Mouse (Mus musculus) mesoderm, embryonic 11.5 days (tissue): ENCODE measurements around the gene Wrap53.
"Not testable (repeated sequence)": the region's sequence is repeated elsewhere in the genome, so short reads cannot be mapped to it uniquely, and the experiment has no call there.

ENCODE experiments used
- DNase-seq: peaks from one replicate; pipeline ENCODE4 v3.0.0-alpha.2; 2012; ENCODE audit warnings: low read depth, low spot score

Wrap53 gene

DNA sequence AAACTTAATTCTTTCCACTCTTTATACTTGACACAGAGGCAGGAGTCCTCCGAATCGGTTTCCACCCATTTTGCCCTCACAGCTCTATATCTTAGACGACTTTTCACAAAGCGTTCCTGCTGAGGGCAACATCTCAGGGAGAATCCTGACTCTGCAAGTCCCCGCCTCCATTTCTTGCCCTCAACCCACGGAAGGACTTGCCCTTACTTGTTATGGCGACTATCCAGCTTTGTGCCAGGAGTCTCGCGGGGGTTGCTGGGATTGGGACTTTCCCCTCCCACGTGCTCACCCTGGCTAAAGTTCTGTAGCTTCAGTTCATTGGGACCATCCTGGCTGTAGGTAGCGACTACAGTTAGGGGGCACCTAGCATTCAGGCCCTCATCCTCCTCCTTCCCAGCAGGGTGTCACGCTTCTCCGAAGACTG is at the start of gene Wrap53, which contains the start of gene Trp53:
Wrap53 (minus strand) TSS at position 165 of the 424 bp plus-strand sequence.
Trp53 (plus strand) TSS at position 269 of the 424 bp plus-strand sequence.
- DNase-seq, result peak; percentile 95

DNA sequence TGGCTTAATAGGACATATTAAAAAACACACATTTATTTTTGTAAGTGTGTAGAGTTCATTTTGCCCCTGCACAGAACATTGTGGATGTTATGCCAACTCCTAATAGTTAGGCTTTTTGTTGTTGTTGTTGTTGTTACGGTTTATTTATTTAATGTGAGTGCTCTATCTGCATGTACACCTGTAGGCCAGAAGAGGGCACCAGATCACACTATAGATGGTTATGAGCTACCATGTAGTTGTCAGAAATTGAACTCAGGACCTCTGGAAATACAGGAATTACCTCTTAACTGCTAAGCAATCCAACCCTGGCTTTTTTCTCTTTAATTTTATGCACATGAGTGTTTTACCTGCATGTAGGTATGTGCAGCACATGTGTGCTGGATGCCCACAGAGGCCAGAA is 49.7 kb upstream of the Wrap53 start:
- no peak for DNase-seq

DNA sequence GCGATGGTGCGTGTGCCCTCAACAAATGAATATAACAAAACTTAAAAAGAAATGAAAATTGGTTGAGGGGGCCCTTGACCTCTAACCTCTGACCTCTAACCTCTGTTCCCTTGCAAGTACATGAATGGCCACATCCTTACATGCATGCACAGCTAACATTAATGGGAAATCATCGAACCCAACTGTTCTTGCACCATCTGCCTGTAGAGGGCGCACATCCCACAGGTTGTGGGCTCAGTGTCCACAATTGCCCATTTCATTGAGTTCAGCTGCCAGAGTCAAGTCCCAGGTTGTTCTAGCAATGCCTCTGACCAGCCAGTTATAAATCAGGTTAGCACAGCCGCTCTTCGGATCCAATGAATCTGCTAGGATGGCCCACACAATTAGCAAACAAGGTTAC is 48.2 kb upstream of the Wrap53 start:
- DNase-seq, result peak; percentile 92

DNA sequence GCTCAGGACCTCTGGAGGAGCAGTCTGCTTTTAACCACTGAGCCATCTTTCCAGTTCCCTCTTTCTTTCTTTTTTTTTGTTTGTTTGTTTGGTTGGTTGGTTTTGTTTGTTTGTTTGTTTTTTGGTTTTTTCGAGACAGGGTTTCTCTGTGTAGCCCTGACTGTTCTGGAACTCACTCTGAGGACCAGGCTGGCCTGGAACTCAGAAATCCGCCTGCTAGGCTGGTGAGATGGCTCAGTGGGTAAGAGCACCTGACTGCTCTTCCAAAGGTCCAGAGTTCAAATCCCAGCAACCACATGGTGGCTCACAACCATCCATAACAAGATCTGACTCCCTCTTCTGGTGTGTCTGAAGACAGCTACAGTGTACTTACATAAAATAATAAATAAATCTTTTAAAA is 44.3 kb upstream of the Wrap53 start:
- not testable (repeated sequence) for DNase-seq

DNA sequence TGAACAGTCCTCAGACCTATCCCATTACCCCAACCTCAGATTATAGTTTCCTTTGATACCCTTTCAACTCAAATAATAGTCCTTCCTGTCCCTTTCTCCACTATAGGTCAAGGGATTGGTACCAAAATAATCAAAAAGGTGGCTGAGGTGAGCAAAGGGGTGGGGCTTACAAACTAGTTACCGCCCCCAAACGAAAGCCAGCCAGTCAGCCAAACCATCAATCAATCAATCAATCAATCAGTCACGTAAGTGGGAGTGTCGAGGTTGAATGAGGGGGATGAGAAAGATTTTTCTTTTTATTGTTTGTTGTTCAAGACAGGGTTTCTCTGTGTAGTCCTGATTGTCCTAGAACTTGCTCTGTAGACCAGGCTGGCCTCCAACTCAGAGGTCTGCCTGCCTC is 43.0 kb upstream of the Wrap53 start:
- DNase-seq, result no peak

DNA sequence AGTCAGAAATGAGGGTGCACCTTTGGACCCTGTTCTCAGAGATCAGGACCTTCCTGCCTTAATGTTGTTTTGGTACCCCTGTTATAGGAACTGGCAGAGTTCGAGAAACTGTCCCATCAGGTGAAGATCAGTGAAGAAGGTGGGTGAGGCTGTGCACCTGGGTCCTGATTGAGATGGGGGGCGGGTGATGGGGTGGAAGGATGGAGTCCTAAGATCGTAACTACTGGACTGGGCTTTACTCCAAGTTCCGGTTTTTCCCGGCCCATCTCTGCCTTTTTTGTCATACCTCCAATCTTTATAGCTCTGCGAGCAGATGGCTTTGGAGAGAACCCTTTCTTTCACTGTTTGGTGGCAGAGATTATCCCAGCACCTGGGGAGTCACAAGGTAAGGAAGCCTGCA is 42.4 kb upstream of the Wrap53 start:
- no peak for DNase-seq

DNA sequence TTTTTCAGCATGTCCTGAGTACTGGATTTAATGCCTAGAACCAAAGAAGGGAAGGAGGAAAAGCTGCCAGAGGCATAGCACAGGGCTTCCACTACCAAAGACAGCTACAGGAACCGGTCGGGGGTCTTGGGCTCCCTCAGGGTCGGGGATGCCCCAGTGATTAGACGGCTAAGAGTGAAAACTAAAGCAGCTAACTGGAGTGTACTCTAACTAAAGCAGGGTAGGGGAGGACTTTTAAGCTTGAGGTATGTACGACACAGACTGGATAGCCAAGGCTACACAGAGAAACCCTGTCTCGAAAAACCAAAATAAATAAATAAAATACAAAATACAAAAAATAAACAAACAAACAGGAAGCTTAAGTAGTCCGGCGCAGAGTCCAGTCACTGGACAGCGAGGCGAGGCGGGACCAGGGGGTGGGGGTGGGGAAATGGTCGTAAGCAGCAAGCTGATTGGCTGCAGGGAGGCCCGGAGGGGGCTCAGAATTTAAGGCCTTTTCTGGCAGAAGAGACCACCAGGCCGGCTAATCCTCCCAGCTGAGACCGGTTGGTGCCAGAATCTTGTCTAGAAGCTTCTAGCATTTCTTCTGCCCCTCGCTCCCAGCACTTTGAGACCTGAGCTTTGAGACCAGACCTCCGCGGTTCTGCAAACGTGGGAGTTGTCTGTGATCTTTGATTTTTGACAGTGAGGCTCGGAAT is 41.7 kb upstream of the Wrap53 start, which contains the start of gene Sat2:
Sat2 (plus strand) TSS at position 454 of the 698 bp plus-strand sequence.
- DNase-seq, result peak; percentile 85

DNA sequence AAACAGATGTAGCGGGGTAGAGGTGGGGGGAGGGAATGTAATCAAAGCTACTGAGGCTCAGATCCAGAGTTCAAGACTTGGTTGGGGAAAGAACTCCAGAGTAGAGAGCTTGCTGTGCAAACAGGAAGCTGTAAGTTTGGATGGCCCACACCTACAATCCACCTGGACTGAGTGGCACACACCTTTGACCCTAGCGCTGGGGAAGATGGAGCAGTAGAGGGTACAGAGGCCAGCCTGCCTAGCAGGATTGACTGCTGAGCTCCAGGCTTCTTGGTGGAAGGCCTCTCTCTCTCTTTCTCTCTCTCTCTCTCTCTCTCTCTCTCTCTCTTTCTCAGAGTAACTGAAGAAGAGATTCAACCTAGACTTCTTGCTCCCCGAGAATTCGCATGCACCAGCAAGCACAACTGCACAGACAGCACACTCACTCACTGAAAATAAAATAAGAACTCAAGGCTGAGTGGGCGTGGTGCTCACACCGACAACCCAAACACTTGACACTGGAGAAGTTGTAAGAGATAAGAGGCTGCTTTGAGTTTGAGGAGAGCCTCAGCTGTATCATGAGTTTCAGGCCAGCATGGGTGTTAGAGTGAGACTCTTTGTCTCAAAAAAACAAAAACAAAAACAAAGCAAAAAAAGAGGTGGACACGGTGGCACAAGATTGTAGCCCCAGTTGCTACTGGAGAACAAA is 40.5 kb upstream of the Wrap53 start:
- no peak for DNase-seq

DNA sequence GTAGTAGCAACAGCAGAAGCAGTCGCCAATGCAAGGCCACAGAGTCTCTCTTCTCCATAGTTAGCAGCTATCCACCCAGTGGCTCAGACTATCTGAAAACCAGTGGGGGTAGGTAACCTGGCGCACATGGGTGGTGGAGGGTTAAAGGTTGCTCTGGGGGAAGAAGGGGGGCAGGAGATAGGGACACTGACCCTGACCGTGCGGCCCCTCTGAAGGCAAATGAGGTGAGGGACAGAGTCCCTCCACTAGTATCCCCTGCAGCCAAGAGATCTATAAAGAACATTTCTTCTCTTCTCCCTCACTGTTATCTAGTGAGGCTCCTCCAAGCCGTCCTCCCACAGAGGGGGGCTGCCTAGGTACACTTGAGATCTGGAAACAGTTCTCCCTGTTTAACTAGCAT is 37.8 kb upstream of the Wrap53 start, which contains the start of gene Shbg:
Shbg (minus strand) TSS at position 101 of the 400 bp plus-strand sequence.
- no peak for DNase-seq

DNA sequence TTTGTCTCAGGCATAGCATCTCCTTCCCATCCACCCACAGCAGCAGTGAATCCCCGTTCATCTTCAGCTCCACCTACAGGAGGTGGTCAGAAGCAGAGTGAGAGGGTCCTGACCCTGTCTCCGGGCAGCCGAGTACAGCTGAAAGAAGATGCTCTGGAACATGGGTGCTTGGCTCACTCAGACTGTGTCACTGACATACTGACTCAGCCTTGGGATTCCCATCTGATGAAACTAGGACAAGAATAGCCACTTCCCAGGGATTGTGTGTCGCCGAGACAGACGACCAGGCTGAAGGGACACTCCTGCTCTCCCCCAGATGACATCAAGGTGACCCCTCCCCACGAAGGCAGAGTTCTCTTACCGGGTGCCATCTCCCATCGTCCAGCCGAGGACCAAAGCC is 36.7 kb upstream of the Wrap53 start:
- no peak for DNase-seq

DNA sequence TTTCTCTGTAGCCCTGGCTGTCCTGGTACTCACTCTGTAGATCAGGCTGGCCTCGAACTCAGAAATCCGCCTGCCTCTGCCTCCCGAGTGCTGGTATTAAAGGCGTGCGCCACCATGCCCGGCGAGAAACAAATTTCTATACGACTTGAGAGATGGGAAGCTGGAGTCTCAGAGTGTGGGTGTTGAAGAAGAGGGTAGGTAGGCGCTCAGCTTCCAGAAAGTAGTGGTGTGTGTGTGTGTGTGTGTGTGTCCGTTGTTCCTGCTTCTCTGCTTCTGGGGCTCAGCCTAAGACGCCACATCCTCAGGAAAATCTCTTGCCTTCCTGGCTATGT is 34.2 kb upstream of the Wrap53 start:
- DNase-seq, result not testable (repeated sequence)

DNA sequence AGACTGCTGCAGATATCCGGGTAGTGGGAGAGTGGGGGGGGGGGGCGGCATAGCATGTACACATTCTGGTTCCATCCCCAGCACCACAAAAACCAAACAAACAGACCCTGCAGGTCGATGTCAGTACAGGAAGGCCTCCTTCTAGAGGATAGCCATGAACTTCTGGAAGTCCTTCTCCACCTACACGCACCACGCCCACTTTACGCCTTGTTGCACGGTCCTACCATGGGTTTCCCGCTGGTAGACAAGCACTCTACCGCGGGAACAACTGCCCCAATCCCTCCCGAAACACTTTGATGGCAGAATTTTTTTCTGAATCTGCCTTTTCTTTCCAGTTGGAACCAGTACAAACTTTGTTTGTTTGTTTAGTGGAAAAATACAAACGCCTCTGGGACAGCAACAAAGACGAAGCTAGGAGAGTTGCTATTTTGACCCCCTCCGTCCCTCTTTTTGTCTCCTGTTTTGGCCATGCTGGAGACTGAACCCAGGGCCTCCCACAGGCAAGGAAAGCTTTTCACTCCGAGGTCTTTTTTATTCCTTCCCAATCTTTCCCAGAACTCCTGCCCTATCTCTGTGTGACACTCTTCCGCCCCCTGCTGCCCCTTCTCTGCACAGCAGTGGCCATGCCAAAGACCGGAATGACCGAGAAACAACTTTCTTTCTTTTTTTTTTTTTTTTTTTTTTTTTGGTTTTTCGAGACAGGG is 33.6 kb upstream of the Wrap53 start:
- DNase-seq, result peak; percentile 83

DNA sequence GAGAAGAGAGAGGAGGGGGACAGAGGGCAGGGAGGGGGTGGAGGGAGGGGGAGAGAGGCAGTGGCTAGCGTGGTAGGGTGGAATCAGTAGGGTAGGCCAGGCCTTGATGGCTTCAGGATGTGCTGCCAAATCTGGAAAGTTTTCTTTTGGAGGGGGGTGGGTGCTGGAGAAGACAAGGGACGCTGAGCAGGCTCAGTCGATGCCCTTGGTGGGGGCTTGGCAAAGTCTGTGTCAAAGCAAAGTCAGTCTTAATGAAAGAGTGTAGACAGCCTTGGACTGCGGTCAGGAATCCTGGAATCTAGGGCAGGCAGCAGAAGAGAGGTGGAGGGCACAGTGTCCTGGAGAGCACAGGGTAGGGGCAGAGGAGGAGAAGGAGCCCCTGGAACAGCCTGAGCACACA is 30.8 kb upstream of the Wrap53 start:
- DNase-seq, result no peak

DNA sequence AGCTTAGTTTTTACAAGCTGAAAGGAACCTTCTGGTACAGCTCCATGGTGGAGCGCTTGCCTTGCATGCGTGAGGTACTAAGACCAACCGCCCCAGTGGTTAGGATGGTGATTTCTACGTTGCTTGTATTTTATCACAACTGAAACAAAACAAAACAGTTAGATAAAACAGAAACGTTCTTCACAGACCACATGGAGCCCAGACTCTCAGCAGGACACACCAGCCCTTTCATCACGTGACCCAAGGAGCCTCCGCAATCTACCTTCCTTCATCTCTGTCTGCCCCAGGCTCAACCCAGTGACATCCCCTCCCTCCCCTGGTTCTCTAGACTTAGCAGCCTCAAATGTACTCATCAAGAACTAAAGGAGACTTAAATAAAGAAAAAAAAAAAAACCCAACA is 29.4 kb upstream of the Wrap53 start:
- DNase-seq, result no peak

DNA sequence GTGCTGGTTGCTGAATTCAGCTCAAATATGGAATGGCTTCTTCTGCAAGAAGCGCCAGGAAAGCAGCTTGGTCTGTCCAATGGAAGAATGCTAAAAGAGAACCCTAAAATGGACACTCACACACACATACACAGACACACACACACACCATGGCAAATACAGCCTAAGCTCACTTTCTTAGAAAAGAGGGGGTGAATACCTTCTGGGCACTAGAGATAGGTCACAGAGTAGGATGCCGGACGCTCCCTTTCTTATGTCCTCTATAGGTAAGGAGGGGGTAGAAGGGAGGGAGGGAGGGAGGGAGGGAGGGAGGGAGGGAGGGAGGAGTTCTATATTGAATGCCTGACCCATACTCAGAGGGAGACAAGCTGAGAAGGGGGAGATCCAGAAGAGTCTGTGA is 28.5 kb upstream of the Wrap53 start:
- DNase-seq, result no peak

DNA sequence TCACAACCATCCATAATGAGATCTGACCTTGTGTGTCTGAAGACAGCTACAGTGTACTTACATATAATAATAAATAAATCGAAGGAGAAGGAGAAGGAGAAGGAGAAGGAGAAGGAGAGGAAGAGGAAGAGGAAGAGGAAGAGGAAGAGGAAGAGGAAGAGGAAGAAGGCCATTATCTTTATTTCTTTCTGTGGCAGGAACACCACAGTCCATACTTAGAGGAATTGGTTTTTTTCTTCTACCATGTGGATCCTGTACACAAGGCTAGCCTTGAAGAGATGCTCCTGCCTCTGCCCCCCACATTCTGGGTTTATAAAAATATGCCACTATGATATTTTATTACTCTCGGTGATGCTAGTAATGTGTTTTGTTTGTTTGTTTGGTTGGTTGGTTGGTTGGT is 26.8 kb upstream of the Wrap53 start:
- no peak for DNase-seq

DNA sequence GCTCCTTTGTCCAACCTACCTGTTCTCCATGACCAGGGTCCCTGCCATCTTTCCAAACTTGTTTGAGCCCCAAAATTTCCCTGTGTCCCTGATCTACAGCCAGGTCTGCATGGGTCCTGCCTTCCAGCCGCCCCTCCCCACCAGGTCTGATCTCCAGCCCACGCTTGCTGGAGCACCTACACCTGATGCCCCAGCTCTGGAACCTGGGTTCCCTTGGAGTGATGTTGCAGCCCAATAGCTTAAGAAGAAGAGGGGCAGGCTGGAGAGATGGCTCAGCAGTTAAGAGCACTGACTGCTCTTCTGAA is 26.4 kb upstream of the Wrap53 start:
- no peak for DNase-seq

DNA sequence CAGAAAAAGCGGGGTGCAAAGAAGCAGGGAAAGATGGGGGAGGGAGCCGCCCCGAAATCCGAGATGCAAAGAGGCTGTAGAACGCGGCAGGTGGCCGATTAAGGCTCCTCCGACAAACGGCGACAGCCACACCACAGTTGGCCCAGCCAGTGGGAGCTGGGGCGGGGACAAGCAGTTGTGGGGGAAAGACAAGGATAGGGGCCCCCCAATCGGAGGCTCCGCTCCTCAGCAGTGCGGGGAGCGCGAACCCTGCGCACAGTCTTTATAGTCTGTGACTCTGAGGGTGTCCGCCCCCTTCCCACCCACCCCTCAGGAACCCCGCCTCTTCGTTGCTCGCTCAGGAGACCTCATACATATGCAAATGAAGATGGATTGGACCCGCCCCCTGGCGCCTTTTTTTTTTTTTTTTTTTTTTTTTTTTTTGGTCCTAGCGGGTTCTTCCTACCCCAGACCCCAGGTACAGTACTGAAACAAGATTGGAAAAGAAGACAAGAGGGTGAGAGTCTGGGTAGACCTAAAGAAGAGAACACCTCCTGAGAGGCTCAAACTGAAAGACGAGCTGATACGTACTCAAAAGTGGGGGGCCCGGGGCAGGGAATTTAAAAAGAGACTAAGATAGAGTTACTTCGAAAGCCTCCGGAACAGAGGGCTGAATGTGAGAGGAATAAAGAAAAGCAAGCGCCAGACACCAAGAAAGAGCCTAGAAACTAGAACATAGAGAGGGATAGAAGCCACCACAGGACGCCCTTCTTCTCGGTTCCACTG is 25.9 kb upstream of the Wrap53 start, which contains the start of gene Atp1b2:
Atp1b2 (minus strand) TSS at position 217 of the 765 bp plus-strand sequence.
- DNase-seq, result peak; percentile 81

DNA sequence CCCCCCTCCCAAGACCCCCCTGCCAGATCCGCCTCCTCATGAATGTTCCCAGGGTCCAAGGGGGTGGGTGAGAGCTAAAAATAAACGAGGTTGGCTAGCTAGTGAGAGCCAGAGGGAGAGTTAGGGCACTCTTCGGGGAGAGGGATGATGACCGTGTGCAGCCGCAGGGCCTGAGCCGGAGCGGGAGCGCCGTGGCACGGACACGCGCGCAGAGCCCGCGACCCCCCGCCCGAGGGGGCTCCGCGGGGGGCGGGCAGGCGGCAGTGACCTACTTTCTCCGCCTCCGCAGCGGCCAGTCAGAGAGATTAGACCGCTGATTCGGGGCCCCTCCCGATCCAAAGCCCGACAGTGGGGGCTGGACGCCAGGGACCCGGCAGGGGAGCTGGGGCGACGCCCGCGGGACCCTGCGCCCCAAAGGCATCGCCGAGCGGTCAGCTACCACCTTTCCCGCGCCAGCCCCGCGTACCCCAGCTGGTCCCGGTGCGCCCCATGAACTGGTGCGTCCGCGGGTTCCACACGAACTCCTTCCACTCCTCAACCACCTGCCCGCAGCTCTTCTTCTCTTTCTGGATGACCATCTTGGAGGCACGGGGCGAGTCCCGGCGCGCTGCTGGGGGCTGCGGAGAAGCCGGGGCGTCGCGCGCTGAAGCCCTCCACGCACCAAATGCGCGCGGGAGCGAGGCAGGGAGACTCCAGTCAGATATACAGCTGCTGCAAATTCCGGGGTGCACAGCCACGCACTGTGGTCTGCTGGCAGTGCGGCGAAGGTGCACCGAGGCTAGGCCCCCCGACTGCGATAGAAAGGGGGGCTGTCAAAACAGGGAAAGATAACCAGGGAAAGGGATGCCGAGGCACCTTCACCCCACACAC is 25.0 kb upstream of the Wrap53 start:
- no peak for DNase-seq

DNA sequence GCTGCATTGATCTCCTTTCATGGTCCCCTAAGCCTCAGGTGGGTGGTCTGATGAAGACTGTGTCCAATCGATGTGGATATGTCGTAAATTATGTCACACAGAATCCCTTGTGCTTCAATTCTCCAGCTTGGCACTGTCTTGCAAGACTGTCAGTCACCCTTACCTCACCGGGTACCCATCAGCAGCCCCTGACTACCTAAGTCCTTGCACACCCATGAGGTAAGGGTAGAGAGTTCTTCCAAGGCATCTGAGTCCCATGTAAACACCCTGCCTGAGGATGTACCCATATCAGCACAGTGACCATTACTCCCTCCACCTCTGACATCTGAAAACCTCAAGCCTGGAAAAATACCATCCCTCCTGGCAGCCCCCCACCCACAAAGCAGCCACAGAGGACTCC is 24.3 kb upstream of the Wrap53 start:
- DNase-seq, result no peak

DNA sequence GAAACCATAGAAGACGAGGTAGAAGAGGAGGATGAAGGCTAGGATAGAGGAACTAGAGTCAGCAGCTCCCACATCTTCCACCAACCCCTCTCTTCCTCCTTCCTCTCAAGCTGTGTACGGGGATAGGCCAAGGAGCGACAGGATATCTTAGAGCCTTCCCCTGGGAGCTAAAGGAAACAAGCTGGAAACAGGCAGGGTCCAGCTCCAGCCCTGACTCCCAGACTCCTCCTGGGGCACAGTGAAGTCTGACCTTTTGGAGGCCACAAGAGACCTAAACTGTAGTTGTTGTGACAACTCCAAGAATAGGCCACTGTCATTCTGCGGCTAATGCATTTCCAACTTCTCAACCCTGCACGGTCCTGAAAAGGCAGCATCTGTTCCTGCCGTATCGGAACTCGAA is 23.5 kb upstream of the Wrap53 start:
- DNase-seq, result no peak
